Mouse (Mus musculus): ENCODE data around the gene Rbfox1.

DNA sequence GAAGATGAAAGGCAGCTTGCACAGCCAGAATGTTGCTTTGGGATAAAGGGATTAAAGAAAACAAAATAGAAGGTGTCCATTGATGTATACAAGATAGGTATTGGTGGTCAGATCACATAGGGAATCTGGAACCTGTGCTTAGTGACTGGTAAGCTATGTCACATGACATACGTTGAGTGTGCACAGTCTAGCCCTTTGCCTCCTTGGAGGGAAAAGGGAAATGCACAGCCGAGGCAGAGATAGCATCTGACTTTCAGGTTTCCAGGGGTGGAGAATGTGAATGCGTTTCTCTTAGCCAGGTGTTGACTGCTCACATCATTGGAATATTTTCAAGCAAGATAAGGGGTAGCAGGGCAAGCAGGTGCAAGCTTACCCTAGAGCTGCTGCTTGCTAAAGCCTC, 1230.8 kb downstream of the Rbfox1 start:
- TF ChIP-seq CTCF (IDR thresholded peaks at IDR 0.05): no peak
- no peak for TF ChIP-seq POLR2A (IDR thresholded peaks at IDR 0.05; ENCODE audit: insufficient read depth, low read depth, low read length)
